In genomic region chr8:84811303-84811702, GRCm38 (mm10) we compare ENCODE assay signal across 9 mouse cellular contexts. TPM values are rescaled to one million over a fixed set of nuclear protein-coding genes. Genes with fewer than 3 reads are reported as not detected.
DNase-seq lines count a peak whose midpoint lies in the region; ATAC-seq and TF ChIP-seq lines count a peak whose summit lies in the region.
"Had no signal": no experiment of that assay in that cellular context is flagged by ENCODE, and none has a peak within 500 bp of the region (broad histone marks: within the 10 kb centered on the region; RNA-seq: fewer than 3 reads in every experiment).

No protein-coding gene starts in this region.

- no peaks in the 10 kb centered on the region for H3K79me2 ChIP-seq in myocyte (ENCODE audit: control insufficient read depth, insufficient read depth)

- peaks cover 84% of the 10 kb centered on the region for H3K27me3 ChIP-seq in kidney, embryonic 15.5 days
- peaks cover 28% of the 10 kb centered on the region for H3K27me3 ChIP-seq in embryonic facial prominence, embryonic 15.5 days
- H3K27me3 ChIP-seq in intestine, embryonic 15.5 days (replicated peaks), result peaks cover 49% of the 10 kb centered on the region
- no peaks in the 10 kb centered on the region for H3K27me3 ChIP-seq in myocyte (ENCODE audit: control insufficient read depth, insufficient read depth, insufficient read length)
- H3K27me3 ChIP-seq: Patski had no signal

- no peaks in the 10 kb centered on the region for H3K36me3 ChIP-seq in kidney, embryonic 15.5 days
- H3K36me3 ChIP-seq in embryonic facial prominence, embryonic 15.5 days, result no peaks in the 10 kb centered on the region
- no peaks in the 10 kb centered on the region for H3K36me3 ChIP-seq in intestine, embryonic 15.5 days
- no peaks in the 10 kb centered on the region for H3K36me3 ChIP-seq in myocyte (ENCODE audit: control insufficient read depth, insufficient read depth)

- peak overlapping the region; percentile 39 for H3K4me3 ChIP-seq in kidney, embryonic 15.5 days (replicated peaks)
- H3K4me3 ChIP-seq in embryonic facial prominence, embryonic 15.5 days (replicated peaks), result peak overlapping the region; percentile 41
- H3K4me3 ChIP-seq in intestine, embryonic 15.5 days (replicated peaks), result peak overlapping the region; percentile 37
- H3K4me3 ChIP-seq in myocyte, result no peak overlapping the region

- peaks cover 27% of the 10 kb centered on the region for H3K4me1 ChIP-seq in kidney, embryonic 15.5 days
- peaks cover 29% of the 10 kb centered on the region for H3K4me1 ChIP-seq in embryonic facial prominence, embryonic 15.5 days
- H3K4me1 ChIP-seq in intestine, embryonic 15.5 days (replicated peaks), result peaks cover 7% of the 10 kb centered on the region; the same call in 1 of the 2 replicates

- H3K27ac ChIP-seq in kidney, embryonic 15.5 days, result no peak overlapping the region
- H3K27ac ChIP-seq in embryonic facial prominence, embryonic 15.5 days (replicated peaks), result no peak overlapping the region
- no peak overlapping the region for H3K27ac ChIP-seq in intestine, embryonic 15.5 days

- TF ChIP-seq POLR2A in myocyte (IDR thresholded peaks at IDR 0.05; ENCODE audit: insufficient read length, low read depth), result no peak

- no peaks in the 10 kb centered on the region for H3K9me3 ChIP-seq in kidney, embryonic 15.5 days (replicated peaks)
- H3K9me3 ChIP-seq in embryonic facial prominence, embryonic 15.5 days (replicated peaks), result no peaks in the 10 kb centered on the region
- no peaks in the 10 kb centered on the region for H3K9me3 ChIP-seq in intestine, embryonic 15.5 days

- no peak overlapping the region; the same call in 1 of the 2 replicates for H3K9ac ChIP-seq in kidney, embryonic 15.5 days
- H3K9ac ChIP-seq in embryonic facial prominence, embryonic 15.5 days, result no peak overlapping the region
- no peak overlapping the region for H3K9ac ChIP-seq in intestine, embryonic 15.5 days

- H3K4me2 ChIP-seq in kidney, embryonic 15.5 days, result peak overlapping the region; percentile 71
- peak overlapping the region; percentile 58 for H3K4me2 ChIP-seq in embryonic facial prominence, embryonic 15.5 days (replicated peaks)
- H3K4me2 ChIP-seq in intestine, embryonic 15.5 days (replicated peaks), result peak overlapping the region; percentile 73
- peak overlapping the region; percentile 82 for H3K4me2 ChIP-seq in myocyte (ENCODE audit: low read depth)

- no peak for ATAC-seq in kidney, embryonic 15.5 days (replicated peaks; ENCODE audit: low FRiP score)
- no peak for ATAC-seq in embryonic facial prominence, embryonic 15.5 days (ENCODE audit: insufficient number of reproducible peaks, low FRiP score, low TSS enrichment, low read depth)
- no peak for ATAC-seq in intestine, embryonic 15.5 days
- no peak for ATAC-seq in inflammation-experienced regulatory T-cells, adult 6 months
- ATAC-seq in megakaryocyte-erythroid progenitor cell, adult 5-6 weeks (replicated peaks; ENCODE audit: low FRiP score, low TSS enrichment, poor library complexity, severe bottlenecking), result no peak

- no peak overlapping the region for H3ac ChIP-seq in myocyte (ENCODE audit: control insufficient read depth, insufficient read length)

- 26% methylated on average over 10 of the region's 10 CpGs for WGBS in kidney, embryonic 15.5 days
- 26% methylated on average over 10 of the region's 10 CpGs for WGBS in embryonic facial prominence, embryonic 15.5 days
- WGBS in intestine, embryonic 15.5 days, result 29% methylated on average over 10 of the region's 10 CpGs

- DNase-seq in kidney, postnatal 14 days, result no peak
- DNase-seq in ovary, postnatal 36 days (ENCODE audit: low spot score), result no peak

TF ChIP-seq in myocyte, 11 proteins besides CTCF, POLR2A, EP300 and RAD21:
- TF ChIP-seq MYOG (IDR thresholded peaks at IDR 0.05; ENCODE audit: control insufficient read depth in 1 of 3, insufficient read depth in 1 of 3, insufficient read length in 2 of 3, low read depth in 2 of 3), result no peak
- no peak for TF ChIP-seq USF1 (IDR thresholded peaks at IDR 0.05; ENCODE audit: low read depth)
- no peak for TF ChIP-seq TCF12 (IDR thresholded peaks at IDR 0.05; ENCODE audit: insufficient read depth, poor library complexity, severe bottlenecking)
- no peak for TF ChIP-seq SRF (IDR thresholded peaks at IDR 0.05; ENCODE audit: control insufficient read depth, insufficient read length, low read depth)
- TF ChIP-seq CEBPB (IDR thresholded peaks at IDR 0.05; ENCODE audit: insufficient read depth, poor library complexity, severe bottlenecking), result no peak
TF ChIP-seq in myocyte: peak in this region for 0.

RNA-seq across cellular contexts. Expression of gene Nfix, which starts 11.2 kb away (rescaled TPM):
- polyA plus RNA-seq in kidney, embryonic 15.5 days (2015; fragmentation: Nextera tagmentation; extraction: Ambion mirVana), result 14.2 and 15.5 TPM in 2 replicates
- 61.4 and 62.0 TPM in 2 replicates for polyA plus RNA-seq in embryonic facial prominence, embryonic 15.5 days (2015; fragmentation: Nextera tagmentation; extraction: Ambion mirVana)
- polyA plus RNA-seq in intestine, embryonic 15.5 days (2015; fragmentation: Nextera tagmentation; extraction: Ambion mirVana), result 14.2 and 14.8 TPM in 2 replicates
- polyA plus RNA-seq in myocyte (2012; fragmentation: generic; extraction: Trizol), result 65.7 TPM
- 1 to 10 TPM in 2 of 3 experiments, under 1 TPM in 1; 0.92 to 6.3 (median 3.1) TPM for polyA plus RNA-seq in inflammation-experienced regulatory T-cells, adult 6 months (2017; shearing (Covaris generic))
- 73.4 and 79.7 TPM in 2 replicates for total RNA-seq in megakaryocyte-erythroid progenitor cell, adult 5-6 weeks (2014; fragmentation: Nextera tagmentation)
- 13.3 and 26.0 TPM in 2 replicates for total RNA-seq in megakaryocyte-erythroid progenitor cell, adult 5-6 weeks (2017)

RNA-seq across cellular contexts. Expression of gene Dand5, which starts 11.3 kb away (rescaled TPM):
- polyA plus RNA-seq in kidney, embryonic 15.5 days (2015; fragmentation: Nextera tagmentation; extraction: Ambion mirVana), result 6.3 and 7.0 TPM in 2 replicates
- polyA plus RNA-seq in embryonic facial prominence, embryonic 15.5 days (2015; fragmentation: Nextera tagmentation; extraction: Ambion mirVana), result 8.4 and 8.9 TPM in 2 replicates
- polyA plus RNA-seq in intestine, embryonic 15.5 days (2015; fragmentation: Nextera tagmentation; extraction: Ambion mirVana), result 4.5 and 5.3 TPM in 2 replicates
- polyA plus RNA-seq in myocyte (2012; fragmentation: generic; extraction: Trizol), result 6.7 TPM
- 1 to 10 TPM; 4.7 to 5.6 (median 5.4) TPM for polyA plus RNA-seq in inflammation-experienced regulatory T-cells, adult 6 months (2017; shearing (Covaris generic))
- 4.7 TPM in 2 replicates for total RNA-seq in megakaryocyte-erythroid progenitor cell, adult 5-6 weeks (2014; fragmentation: Nextera tagmentation)
- total RNA-seq in megakaryocyte-erythroid progenitor cell, adult 5-6 weeks (2017), result 3.5 and 3.7 TPM in 2 replicates

RNA-seq across cellular contexts. Expression of gene Gadd45gip1, which starts 20.0 kb away (rescaled TPM):
- 52.6 and 53.0 TPM in 2 replicates for polyA plus RNA-seq in kidney, embryonic 15.5 days (2015; fragmentation: Nextera tagmentation; extraction: Ambion mirVana)
- polyA plus RNA-seq in embryonic facial prominence, embryonic 15.5 days (2015; fragmentation: Nextera tagmentation; extraction: Ambion mirVana), result 46.5 TPM in 2 replicates
- polyA plus RNA-seq in intestine, embryonic 15.5 days (2015; fragmentation: Nextera tagmentation; extraction: Ambion mirVana), result 61.7 and 62.6 TPM in 2 replicates
- polyA plus RNA-seq in myocyte (2012; fragmentation: generic; extraction: Trizol), result 21.8 TPM
- 10 to 100 TPM; 14.6 to 16.7 (median 16.1) TPM for polyA plus RNA-seq in inflammation-experienced regulatory T-cells, adult 6 months (2017; shearing (Covaris generic))
- total RNA-seq in megakaryocyte-erythroid progenitor cell, adult 5-6 weeks (2014; fragmentation: Nextera tagmentation), result 28.3 and 31.1 TPM in 2 replicates
- total RNA-seq in megakaryocyte-erythroid progenitor cell, adult 5-6 weeks (2017), result 53.1 and 61.8 TPM in 2 replicates

RNA-seq across cellular contexts. Expression of gene Rad23a, which starts 29.2 kb away (rescaled TPM):
- polyA plus RNA-seq in kidney, embryonic 15.5 days (2015; fragmentation: Nextera tagmentation; extraction: Ambion mirVana), result 112 and 122 TPM in 2 replicates
- 104 and 110 TPM in 2 replicates for polyA plus RNA-seq in embryonic facial prominence, embryonic 15.5 days (2015; fragmentation: Nextera tagmentation; extraction: Ambion mirVana)
- polyA plus RNA-seq in intestine, embryonic 15.5 days (2015; fragmentation: Nextera tagmentation; extraction: Ambion mirVana), result 102 and 106 TPM in 2 replicates
- polyA plus RNA-seq in myocyte (2012; fragmentation: generic; extraction: Trizol), result 139 TPM
- 100 to 1,000 TPM; 128 to 152 (median 145) TPM for polyA plus RNA-seq in inflammation-experienced regulatory T-cells, adult 6 months (2017; shearing (Covaris generic))
- total RNA-seq in megakaryocyte-erythroid progenitor cell, adult 5-6 weeks (2014; fragmentation: Nextera tagmentation), result 94.8 and 151 TPM in 2 replicates
- 38.4 and 43.7 TPM in 2 replicates for total RNA-seq in megakaryocyte-erythroid progenitor cell, adult 5-6 weeks (2017)

RNA-seq across cellular contexts. Expression of gene Calr, which starts 35.4 kb away (rescaled TPM):
- 1,039 and 1,041 TPM in 2 replicates for polyA plus RNA-seq in kidney, embryonic 15.5 days (2015; fragmentation: Nextera tagmentation; extraction: Ambion mirVana)
- 975 and 998 TPM in 2 replicates for polyA plus RNA-seq in embryonic facial prominence, embryonic 15.5 days (2015; fragmentation: Nextera tagmentation; extraction: Ambion mirVana)
- 1,038 and 1,157 TPM in 2 replicates for polyA plus RNA-seq in intestine, embryonic 15.5 days (2015; fragmentation: Nextera tagmentation; extraction: Ambion mirVana)
- 385 TPM for polyA plus RNA-seq in myocyte (2012; fragmentation: generic; extraction: Trizol)
- polyA plus RNA-seq in inflammation-experienced regulatory T-cells, adult 6 months (2017; shearing (Covaris generic)), result 100 to 1,000 TPM; 278 to 341 (median 290) TPM
- total RNA-seq in megakaryocyte-erythroid progenitor cell, adult 5-6 weeks (2014; fragmentation: Nextera tagmentation), result 286 and 320 TPM in 2 replicates
- 1,361 and 1,527 TPM in 2 replicates for total RNA-seq in megakaryocyte-erythroid progenitor cell, adult 5-6 weeks (2017)
